Mouse (Mus musculus) kidney, adult 2 months (tissue): ENCODE measurements around the gene Cpa5. TPM values are rescaled to one million over a fixed set of nuclear protein-coding genes. Genes with fewer than 3 reads are reported as not detected.

Experiments used
- DNase-seq: peaks from one replicate; pipeline ENCODE4 v3.0.0; 2021
- H3K27ac ChIP-seq: fragments of 200-500 bp; 2 replicates; pipeline ENCODE4 v1.5.1; 2012; ENCODE audit warnings: low read depth, low read length, control low read depth, inconsistent platforms; ENCODE audit not compliant: insufficient read depth
- H3K27me3 ChIP-seq: fragments of 200-500 bp; replicated peaks from 2 replicates; pipeline ENCODE4 v1.6.1; 2012; ENCODE audit warnings: mild to moderate bottlenecking, moderate library complexity, low read length, inconsistent platforms; ENCODE audit not compliant: control insufficient read depth, insufficient read depth
- H3K36me3 ChIP-seq: fragments of 200-500 bp; 2 replicates; pipeline ENCODE4 v1.6.1; 2012; ENCODE audit warnings: mild to moderate bottlenecking, moderate library complexity, low read length, inconsistent platforms; ENCODE audit not compliant: control insufficient read depth, insufficient read depth
- H3K4me1 ChIP-seq: fragments of 200-500 bp; 2 replicates; pipeline ENCODE4 v1.6.1; 2011; ENCODE audit warnings: low read length; ENCODE audit not compliant: control insufficient read depth, insufficient read depth
- H3K4me3 ChIP-seq: fragments of 200-500 bp; 2 replicates; pipeline ENCODE4 v1.5.1; 2011; ENCODE audit warnings: mild to moderate bottlenecking, low read depth, low read length, control low read depth; ENCODE audit not compliant: insufficient read depth
- CTCF ChIP-seq: fragments of 200-500 bp; conservative IDR thresholded peaks from 2 replicates; pipeline ENCODE4 v1.5.1; 2011; ENCODE audit warnings: low read depth, mild to moderate bottlenecking, control low read depth, low read length, moderate library complexity, mixed read lengths; ENCODE audit not compliant: insufficient read depth, insufficient read length
- POLR2A ChIP-seq: fragments of 200-500 bp; IDR thresholded peaks from one replicate; pipeline ENCODE4 v1.6.1; 2011; ENCODE audit warnings: low read depth, low read length, control low read depth
- WGBS: fragments of 180-500 bp; shearing (Covaris S2); methylation state at CpG from one replicate; pipeline ENCODE4 v1.1.7; 2018; 5-methylcytosine and 5-hydroxymethylcytosine counted together
- polyA plus RNA-seq: library from polyadenylated mRNA; depleted of rRNA; stranded (reverse); fragments of >200 nt; gene quantifications from 2 replicates; pipeline ENCODE4 v1.2.3, GENCODE M21; 2012

The Cpa5 gene
- polyA plus RNA-seq, 1 experiment = not detected

DNA sequence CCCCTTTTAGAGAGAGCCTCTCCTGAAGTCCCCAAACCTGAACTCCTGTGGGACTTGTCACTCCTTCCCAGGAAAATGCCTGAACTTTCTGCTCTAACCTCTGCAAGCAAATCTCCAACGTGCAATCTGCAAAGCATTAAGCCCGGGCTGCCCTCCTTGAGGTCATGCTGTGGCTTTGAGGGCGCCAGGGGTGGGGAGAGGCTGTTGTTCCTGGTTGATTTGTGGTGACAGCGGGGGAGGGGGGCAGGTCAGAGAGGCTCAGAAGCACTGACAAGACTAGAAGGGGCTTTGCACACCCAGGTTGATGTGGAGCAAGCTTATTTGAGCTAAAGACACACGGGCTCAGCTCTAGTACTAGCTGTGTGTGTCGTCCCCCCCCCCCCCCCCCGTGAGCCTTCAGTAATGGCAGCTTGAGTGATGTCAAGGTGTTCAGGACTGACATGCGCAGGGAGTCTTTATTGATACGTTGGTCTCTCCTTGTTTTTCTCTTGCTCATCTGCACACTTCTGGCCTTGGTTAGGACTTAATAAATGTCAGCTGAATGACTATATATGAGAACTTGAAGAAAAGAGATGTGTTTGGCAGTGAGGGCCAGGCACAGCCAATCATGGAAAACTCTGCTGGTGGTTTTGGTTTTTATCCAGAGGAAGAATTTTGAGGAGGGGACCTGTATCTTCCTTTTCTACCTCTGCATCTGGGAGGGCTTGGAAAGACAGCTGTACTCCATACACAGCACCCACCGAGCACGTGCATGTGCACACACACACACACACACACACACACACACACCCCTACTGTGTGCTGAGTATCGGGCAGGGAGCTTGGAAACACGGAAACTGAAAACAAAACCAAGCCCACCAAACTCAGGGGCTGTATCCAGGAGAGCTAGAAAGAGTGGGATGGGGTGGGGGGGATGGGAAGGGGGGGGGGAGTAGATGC is 6.5 kb downstream of the Cpa5 start:
- no peak for TF ChIP-seq POLR2A
- TF ChIP-seq CTCF = no peak
- WGBS = 25% methylated on average over 13 of the region's 13 CpGs
- Histone ChIP-seq H3K27me3 (no peaks in the 10 kb centered on the region), H3K4me1 (no peaks in the 10 kb centered on the region), H3K27ac (no peak overlapping the region), H3K4me3 (no peak overlapping the region), H3K36me3 (no peaks in the 10 kb centered on the region)
- peak; percentile 16 for DNase-seq

DNA sequence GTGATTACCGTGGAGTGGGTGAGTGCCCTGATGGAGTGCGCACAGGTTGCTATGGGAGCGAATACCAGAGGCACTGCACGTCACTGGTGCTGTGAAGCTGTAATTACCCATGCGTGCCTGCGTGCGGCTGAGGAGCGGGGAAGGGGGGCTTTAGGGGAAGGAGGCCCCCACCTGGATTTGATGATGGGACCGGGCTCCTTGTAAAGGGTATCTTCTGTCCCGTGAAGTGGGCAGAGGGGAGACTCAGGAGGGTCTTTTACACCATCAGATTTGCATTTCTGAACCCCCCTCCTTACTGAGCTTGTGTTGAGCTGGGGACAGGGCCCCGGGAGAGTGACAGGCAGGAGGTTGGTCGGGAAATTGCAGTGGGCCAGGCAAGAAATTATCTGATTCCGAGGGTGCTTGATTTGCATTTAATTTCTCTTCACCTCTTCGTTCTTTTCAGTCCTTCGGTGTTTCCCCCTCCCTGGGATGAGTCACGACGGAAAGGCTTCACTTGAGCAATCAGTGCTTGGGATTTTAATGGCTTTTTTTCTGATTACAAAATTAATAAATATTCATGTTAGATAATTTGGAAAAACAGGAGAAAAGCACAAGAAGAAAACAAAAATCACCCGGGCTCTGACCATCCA is 7.3 kb downstream of the Cpa5 start:
- WGBS = 35% methylated on average over 18 of the region's 18 CpGs
- Histone ChIP-seq H3K4me1 (no peaks in the 10 kb centered on the region), H3K27ac (no peak overlapping the region), H3K4me3 (no peak overlapping the region), H3K36me3 (no peaks in the 10 kb centered on the region), H3K27me3 (no peaks in the 10 kb centered on the region)
- no peak for TF ChIP-seq POLR2A
- TF ChIP-seq CTCF = no peak
- no peak for DNase-seq

DNA sequence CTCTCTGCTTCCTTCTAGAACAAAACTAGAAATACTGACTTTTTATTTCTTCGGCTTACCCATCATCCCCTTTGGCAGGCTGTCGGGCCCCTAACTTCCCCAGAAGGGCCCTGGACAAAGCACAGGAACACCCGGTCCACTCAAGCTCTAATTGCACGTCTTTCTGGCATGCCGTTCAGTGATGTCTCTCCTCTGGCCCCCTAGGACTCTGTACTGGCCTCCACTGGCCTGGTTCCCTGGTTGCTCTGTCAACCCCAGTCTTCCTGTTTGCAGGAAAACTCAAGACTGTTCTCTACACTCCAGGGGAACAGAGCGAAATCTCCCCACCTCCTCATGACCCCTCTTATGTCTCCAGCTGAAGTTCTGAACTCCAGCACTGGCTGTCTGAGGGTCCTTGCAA is 7.9 kb downstream of the Cpa5 start:
- H3K27me3 ChIP-seq = no peaks in the 10 kb centered on the region
- WGBS = 61% methylated on average over 6 of the region's 6 CpGs
- no peak overlapping the region for H3K27ac ChIP-seq
- H3K4me1 ChIP-seq = no peaks in the 10 kb centered on the region
- no peak overlapping the region for H3K4me3 ChIP-seq
- TF ChIP-seq CTCF (no peak), POLR2A (no peak)
- no peak for DNase-seq
- no peaks in the 10 kb centered on the region for H3K36me3 ChIP-seq

DNA sequence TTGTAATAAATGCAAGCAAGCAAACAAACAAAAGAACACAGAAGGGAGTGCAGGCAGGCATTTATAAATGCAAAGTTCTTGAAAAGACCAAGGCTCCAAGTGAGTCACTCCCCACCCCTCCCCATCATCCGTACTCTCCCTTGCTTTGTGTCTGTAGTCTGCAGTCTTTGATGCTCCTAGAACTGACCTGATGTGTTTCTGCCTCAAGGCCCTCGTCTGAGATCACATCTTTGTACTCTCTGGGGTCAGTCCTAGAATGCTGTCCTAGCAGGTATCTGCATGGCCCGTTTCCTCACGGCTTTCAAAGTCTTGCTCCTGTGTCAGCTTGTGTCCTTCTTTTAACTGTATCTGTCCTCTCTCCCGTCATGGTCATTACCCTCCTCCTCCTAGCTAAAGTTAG is 8.8 kb downstream of the Cpa5 start:
- TF ChIP-seq CTCF = no peak
- no peak for TF ChIP-seq POLR2A
- 85% methylated on average over 5 of the region's 5 CpGs for WGBS
- H3K4me1 ChIP-seq = no peaks in the 10 kb centered on the region
- no peak for DNase-seq
- H3K27ac ChIP-seq = no peak overlapping the region
- no peaks in the 10 kb centered on the region for H3K36me3 ChIP-seq
- H3K27me3 ChIP-seq = no peaks in the 10 kb centered on the region
- H3K4me3 ChIP-seq = no peak overlapping the region

DNA sequence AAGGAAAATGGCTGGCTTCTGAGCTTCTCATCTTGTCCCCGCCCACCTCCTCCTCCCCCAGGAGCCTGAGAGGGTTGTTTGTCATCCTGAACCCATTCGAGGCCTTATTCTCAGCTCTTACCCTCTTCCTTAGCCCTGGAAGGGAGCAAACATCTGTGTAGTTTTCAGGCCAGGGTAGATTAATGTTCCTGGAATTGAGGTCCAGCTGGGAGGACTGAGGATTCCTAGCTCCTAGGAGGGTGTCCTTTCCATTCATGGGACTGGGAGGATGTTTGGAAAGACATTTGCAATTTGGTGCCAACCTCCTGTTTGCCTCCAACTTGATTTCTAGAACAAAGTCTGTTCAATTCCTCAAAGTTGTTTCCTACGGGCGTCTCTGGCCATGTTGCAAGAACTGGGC is 9.8 kb downstream of the Cpa5 start:
- Histone ChIP-seq H3K4me3 (no peak overlapping the region), H3K4me1 (no peaks in the 10 kb centered on the region), H3K36me3 (no peaks in the 10 kb centered on the region), H3K27ac (no peak overlapping the region), H3K27me3 (no peaks in the 10 kb centered on the region)
- 84% methylated on average over 4 of the region's 4 CpGs for WGBS
- TF ChIP-seq POLR2A (no peak), CTCF (no peak)
- DNase-seq = no peak

DNA sequence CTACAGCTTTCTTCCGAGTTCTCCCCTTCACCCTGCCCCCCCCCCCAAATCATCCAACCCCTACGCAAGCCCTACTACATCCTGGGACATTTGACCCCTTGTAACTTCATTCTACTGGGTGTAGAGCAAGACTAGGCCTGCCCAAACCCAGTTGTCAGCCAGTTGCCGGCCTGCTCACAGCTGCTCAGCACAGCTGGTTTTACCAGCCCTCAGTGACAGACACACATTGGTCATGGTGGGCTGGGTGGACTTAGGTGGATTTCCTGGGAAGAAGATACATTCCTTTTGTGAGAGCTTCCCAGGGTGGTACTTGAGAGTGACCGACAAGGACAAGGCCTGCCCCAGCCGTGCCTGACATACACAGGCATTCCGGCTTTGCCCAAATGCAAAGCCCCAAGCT is 10.2 kb downstream of the Cpa5 start:
- Histone ChIP-seq H3K4me3 (no peak overlapping the region), H3K4me1 (no peaks in the 10 kb centered on the region), H3K27ac (no peak overlapping the region), H3K36me3 (no peaks in the 10 kb centered on the region), H3K27me3 (no peaks in the 10 kb centered on the region)
- 91% methylated on average over 6 of the region's 6 CpGs for WGBS
- TF ChIP-seq CTCF (no peak), POLR2A (no peak)
- DNase-seq = no peak

DNA sequence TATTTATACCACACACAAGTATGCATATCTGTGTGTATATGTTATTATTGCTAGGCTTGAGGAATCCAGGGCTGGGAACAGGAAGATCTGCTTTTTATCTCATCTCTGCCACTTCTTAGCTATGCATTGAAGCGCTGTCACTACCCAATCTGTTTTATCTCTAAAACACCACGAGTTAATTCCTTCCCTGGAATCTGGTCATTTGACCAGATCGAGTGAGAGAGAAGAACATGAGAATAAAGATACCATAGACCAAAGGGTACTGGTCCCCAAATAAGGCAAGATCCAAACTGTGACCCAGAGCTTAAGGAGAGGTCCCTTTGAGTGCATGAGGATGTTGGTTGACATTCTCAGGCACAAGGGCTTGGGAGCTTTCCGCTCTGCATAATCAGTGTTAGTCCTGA is 11.2 kb downstream of the Cpa5 start:
- H3K4me1 ChIP-seq = no peaks in the 10 kb centered on the region
- no peak for DNase-seq
- no peaks in the 10 kb centered on the region for H3K27me3 ChIP-seq
- no peak overlapping the region for H3K27ac ChIP-seq
- 64% methylated on average over 4 of the region's 4 CpGs for WGBS
- no peak for TF ChIP-seq POLR2A
- TF ChIP-seq CTCF = no peak
- H3K36me3 ChIP-seq = no peaks in the 10 kb centered on the region
- H3K4me3 ChIP-seq = no peak overlapping the region
